Mouse (Mus musculus): ENCODE results near the gene Clmp.

DNA sequence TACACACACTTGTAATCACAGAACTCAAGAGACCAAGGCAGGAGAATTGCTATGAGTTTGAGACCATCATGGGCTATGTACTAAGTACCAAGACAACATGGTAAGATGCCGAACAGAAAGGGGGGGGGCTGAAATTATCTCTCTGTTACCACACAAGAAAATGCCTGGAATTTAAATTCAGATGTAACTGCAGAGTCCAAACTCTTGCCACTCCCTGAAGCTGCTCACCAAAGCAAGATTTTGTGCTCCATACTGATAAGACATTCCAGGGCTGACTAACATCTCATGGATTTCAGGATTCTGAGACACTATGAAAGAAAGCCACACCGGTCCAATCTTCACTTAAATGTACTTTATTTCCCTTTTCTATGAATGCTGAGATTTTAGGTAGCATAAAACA, 109.8 kb downstream of the Clmp start:
- TF ChIP-seq POLR2A (IDR thresholded peaks at IDR 0.05; ENCODE audit: low read depth, low read length) (no peak), CTCF (IDR thresholded peaks at IDR 0.05; ENCODE audit: extremely low read depth, insufficient read depth, insufficient read length, insufficient replicate concordance) (no peak)
